Mouse (Mus musculus) ES-E14 (cell line): ENCODE measurements at regions not wholly inside any gene's neighbourhood (a gene's known extent, or its start where the extent isn't known, plus 50 kb on each side); places are given as distances from the start of the nearest gene placed in this dataset.

ENCODE experiments used
- DNase-seq: peaks from one replicate; pipeline ENCODE4 v3.0.0-alpha.2; 2013; ENCODE audit warnings: low read depth, low spot score
- H3K27ac ChIP-seq: 2 replicates; pipeline ENCODE4 v1.5.1; 2012; ENCODE audit warnings: low read depth, mild to moderate bottlenecking, low read length, moderate library complexity, mixed read lengths; ENCODE audit not compliant: poor library complexity, insufficient read depth, severe bottlenecking
- H3K36me3 ChIP-seq: 2 replicates; pipeline ENCODE4 v1.6.1; 2012; ENCODE audit warnings: mild to moderate bottlenecking, low read length, moderate library complexity, mixed read lengths; ENCODE audit not compliant: control insufficient read depth, poor library complexity, insufficient read depth, severe bottlenecking
- H3K4me1 ChIP-seq, 2 experiments: fragments of 150-350 bp in 1 of 2; sonication (generic) in 1 of 2; 2 replicates each; pipeline ENCODE4 v1.6.1; 2012; ENCODE audit warnings: low read length in 2 of 2, mild to moderate bottlenecking in 1 of 2, mixed read lengths in 1 of 2; ENCODE audit not compliant: control insufficient read depth in 2 of 2, insufficient read depth in 2 of 2, poor library complexity in 1 of 2
- H3K4me3 ChIP-seq, 2 experiments: fragments of 150-350 bp in 1 of 2; sonication (generic) in 1 of 2; 2 replicates each; pipeline ENCODE4 v1.5.1; 2012; ENCODE audit warnings: low read length in 2 of 2, low read depth in 1 of 2, mild to moderate bottlenecking in 1 of 2, mixed read lengths in 1 of 2; ENCODE audit not compliant: insufficient read depth in 1 of 2, poor library complexity in 1 of 2, severe bottlenecking in 1 of 2
- H3K9ac ChIP-seq: 2 replicates; pipeline ENCODE4 v1.6.1; 2012; ENCODE audit warnings: low read depth, mild to moderate bottlenecking, low read length, mixed read lengths; ENCODE audit not compliant: poor library complexity, insufficient read depth, severe bottlenecking
- H3K9me3 ChIP-seq: fragments of 150-350 bp; sonication (generic); 2 replicates; pipeline ENCODE4 v1.6.1; 2012; ENCODE audit warnings: low read depth, mild to moderate bottlenecking, low read length; ENCODE audit not compliant: control insufficient read depth, insufficient read depth
- CHD2 ChIP-seq: IDR thresholded peaks from 2 replicates; pipeline ENCODE4 v1.6.1; 2014; ENCODE audit warnings: mild to moderate bottlenecking, low read depth, low read length, inconsistent platforms
- HCFC1 ChIP-seq: IDR thresholded peaks from 2 replicates; pipeline ENCODE4 v1.6.1; 2012; ENCODE audit warnings: low read length, inconsistent platforms, borderline replicate concordance; ENCODE audit not compliant: insufficient read depth
- MAFK ChIP-seq: IDR thresholded peaks from 2 replicates; pipeline ENCODE4 v1.6.1; 2014; ENCODE audit warnings: mild to moderate bottlenecking, low read depth, low read length, inconsistent platforms; ENCODE audit not compliant: insufficient read depth
- ZC3H11A ChIP-seq: IDR thresholded peaks from 2 replicates; pipeline ENCODE4 v1.6.1; 2012; ENCODE audit warnings: low read depth, mild to moderate bottlenecking, inconsistent platforms, low read length, borderline replicate concordance
- ZNF384 ChIP-seq: IDR thresholded peaks from 2 replicates; pipeline ENCODE4 v1.6.1; 2012; ENCODE audit warnings: low read depth, low read length, inconsistent platforms
- in situ Hi-C, 2 experiments: fragments of 600-800 bp; cut with MboI; formaldehyde crosslinking; loops; one replicate each; pipeline ENCODE4 v1.15.1; 2025; ENCODE audit warnings: low sequenced_read_pairs in 2 of 2, inconsistent platforms in 1 of 2; ENCODE audit not compliant: unreplicated experiment in 2 of 2

DNA sequence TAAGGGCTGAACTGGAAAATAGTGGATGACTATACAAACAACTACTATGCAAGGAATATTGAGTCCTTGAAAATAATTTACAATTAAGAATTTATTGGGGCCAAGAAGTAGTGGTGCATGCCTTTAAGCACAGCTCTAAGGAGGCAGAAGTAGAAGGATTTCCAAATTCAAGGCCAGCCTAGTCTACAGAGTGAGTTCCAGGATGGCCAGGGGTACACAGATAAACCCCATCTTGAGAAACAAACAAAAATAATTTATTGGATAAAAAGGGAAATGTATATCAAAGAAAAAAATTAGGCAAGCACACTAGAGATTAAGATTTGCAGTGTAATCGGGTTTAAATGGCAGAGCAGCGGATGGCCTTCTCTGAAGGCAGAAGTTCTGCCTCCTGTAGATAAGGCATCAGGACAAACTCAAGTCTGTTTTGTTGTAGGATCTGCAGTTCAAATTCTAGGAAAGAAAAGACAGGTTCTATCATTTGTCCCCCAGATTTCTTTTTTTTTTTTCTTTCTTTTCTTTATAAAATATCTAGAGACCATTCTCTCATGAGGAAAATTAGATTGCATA is 110.7 kb upstream of the Man2a1 start:
- Histone ChIP-seq H3K27ac (no peak overlapping the region), H3K9me3 (no peaks in the 10 kb centered on the region), H3K4me1 (peaks cover 0 to 3% of the 10 kb centered on the region in 2 experiments; a peak in 1 of 4 replicates), H3K9ac (no peak overlapping the region), H3K36me3 (no peaks in the 10 kb centered on the region), H3K4me3 (no peak overlapping the region)
- TF ChIP-seq MAFK = no peak
- no peak for TF ChIP-seq ZNF384
- TF ChIP-seq ZC3H11A = no peak
- TF ChIP-seq CHD2 = no peak
- no peak for TF ChIP-seq HCFC1
- in situ Hi-C loops = no loop called here
- DNase-seq = no peak

DNA sequence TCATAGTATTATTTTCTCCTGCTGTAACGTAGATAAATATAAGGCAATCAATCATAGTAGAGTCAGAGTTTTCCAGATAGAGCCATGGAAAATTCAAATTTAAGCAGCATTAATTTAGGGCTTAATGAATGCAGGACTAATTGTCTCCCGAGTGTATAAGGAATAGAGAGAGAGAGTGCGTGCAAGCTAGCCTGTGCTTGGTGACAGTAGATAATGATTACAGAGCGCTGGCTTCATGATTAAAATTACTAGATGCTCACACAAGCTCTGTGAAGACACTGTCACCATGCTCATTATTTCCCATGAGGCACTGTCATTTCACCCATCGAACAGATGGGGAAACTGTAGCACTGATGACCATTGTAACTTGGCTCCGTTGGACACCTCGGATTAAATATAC is 109.9 kb upstream of the Man2a1 start:
- Histone ChIP-seq H3K4me3 (no peak overlapping the region), H3K9me3 (no peaks in the 10 kb centered on the region), H3K27ac (no peak overlapping the region), H3K36me3 (no peaks in the 10 kb centered on the region), H3K4me1 (peaks cover 0 to 3% of the 10 kb centered on the region in 2 experiments; a peak in 1 of 4 replicates), H3K9ac (no peak overlapping the region)
- in situ Hi-C loops = no loop called here
- no peak for TF ChIP-seq ZC3H11A
- TF ChIP-seq CHD2 = no peak
- no peak for TF ChIP-seq MAFK
- no peak for TF ChIP-seq HCFC1
- TF ChIP-seq ZNF384 = no peak
- no peak for DNase-seq

DNA sequence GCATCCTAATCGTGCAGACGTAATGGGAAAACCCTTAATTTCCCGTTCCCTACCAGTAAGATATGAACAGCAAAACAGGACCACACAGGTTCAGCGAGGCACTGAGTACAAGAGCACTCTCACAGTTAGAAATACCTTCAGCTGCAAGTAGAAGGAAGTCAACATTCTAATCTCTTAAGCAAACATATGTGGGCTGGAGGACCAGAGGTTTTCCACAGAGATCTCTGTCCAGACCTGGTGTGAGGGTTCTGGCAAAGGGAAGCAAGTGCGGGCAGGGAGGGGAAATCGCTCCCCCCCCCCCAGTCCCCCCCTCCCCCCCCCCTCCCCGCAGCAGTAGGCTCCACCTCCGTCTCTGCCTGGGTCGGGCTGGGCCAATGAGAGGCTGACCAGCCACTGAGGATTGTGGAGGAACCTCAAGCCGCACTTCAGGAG is 108.6 kb upstream of the Man2a1 start:
- H3K36me3 ChIP-seq = no peaks in the 10 kb centered on the region
- in situ Hi-C loops = no loop called here
- H3K9me3 ChIP-seq = no peaks in the 10 kb centered on the region
- peak overlapping the region in 1 of 2 experiments; percentile 39; a peak in 1 of 4 replicates for H3K4me3 ChIP-seq
- H3K4me1 ChIP-seq = peaks cover 0 to 3% of the 10 kb centered on the region in 2 experiments; a peak in 1 of 4 replicates
- no peak overlapping the region for H3K27ac ChIP-seq
- no peak overlapping the region for H3K9ac ChIP-seq
- TF ChIP-seq ZNF384 = no peak
- TF ChIP-seq ZC3H11A = no peak
- no peak for TF ChIP-seq MAFK
- no peak for TF ChIP-seq CHD2
- no peak for TF ChIP-seq HCFC1
- no peak for DNase-seq

DNA sequence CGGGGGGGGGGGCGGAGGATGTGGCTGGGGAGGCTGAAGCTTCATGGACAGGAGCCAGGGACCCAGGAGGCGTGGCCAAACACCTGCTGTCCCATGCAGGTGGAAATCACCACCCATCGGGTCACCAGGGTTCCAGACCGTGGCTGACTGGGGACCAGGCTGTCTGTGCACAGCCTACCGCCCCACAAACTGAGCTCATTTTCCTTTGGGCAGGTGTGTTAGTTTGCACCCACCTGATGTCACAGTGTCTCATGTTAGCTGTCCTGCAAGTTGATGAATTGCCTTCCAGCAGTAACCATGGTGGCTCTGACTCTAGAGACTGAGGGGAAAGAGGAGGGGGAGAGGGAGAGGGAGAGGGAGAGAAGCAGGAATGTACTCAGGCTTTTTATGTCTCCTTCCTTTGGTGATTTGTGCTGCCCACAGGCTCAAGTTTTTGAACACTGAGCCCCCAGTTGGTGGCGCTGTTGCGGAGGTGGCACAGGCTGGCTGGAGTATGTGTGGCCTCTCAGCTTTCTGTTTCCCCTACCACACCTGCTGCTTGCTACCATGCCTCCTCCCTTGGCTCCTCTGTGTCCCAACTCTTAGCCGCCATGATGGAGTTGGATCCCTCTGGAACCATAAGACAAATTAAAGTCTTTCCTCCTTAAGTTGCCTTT is 107.8 kb upstream of the Man2a1 start:
- Histone ChIP-seq H3K4me3 (peak overlapping the region in 1 of 2 experiments; percentile 28; a peak in 1 of 4 replicates), H3K36me3 (no peaks in the 10 kb centered on the region), H3K4me1 (peaks cover 0 to 3% of the 10 kb centered on the region in 2 experiments; a peak in 1 of 4 replicates), H3K27ac (no peak overlapping the region), H3K9ac (no peak overlapping the region), H3K9me3 (no peaks in the 10 kb centered on the region)
- in situ Hi-C loops = no loop called here
- DNase-seq = peak; percentile 55
- TF ChIP-seq MAFK (no peak), HCFC1 (no peak)
